Mouse (Mus musculus): ENCODE data around the gene Cryba2.

The Cryba2 gene

DNA sequence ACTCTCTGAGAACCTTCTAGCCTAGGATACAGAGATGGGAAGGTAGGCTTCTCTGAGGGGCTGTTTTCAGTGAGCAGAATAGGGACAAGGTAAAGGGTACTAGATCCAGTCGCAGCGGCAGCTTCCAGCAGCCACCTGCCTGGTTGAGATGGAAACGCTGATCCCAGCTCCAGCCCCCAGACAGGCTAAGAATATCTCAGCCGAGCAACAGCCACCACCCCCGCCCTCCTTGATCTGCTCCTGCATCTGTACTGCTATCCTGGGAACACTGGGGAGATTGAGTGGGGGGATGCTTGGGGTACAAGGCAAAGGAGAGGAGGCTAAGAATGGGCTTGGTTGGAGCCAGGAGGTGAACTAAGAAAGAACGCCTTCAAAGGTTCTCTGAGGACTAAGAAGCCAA, 42.7 kb downstream of the Cryba2 start:
- in situ Hi-C loops (cut with MseI, MboI) = no loop called here

DNA sequence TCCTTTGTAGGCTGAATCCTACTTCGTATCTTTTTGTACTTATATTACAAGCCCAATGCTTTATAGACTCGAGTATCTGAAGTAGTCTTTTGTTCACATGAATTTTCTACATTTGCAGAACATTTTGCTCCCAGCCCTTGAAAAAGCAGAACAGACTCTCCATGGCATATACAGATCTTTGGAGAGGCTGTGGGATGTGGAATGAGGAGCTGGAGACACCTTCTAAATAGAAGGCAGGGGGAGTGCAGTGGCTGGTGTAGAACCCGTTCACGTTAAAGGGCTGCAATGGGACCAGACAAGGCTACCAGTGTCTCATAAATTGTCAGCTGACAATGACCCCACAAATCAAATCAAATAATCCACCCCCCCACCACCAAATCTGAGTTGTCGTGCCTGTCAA, 44.0 kb downstream of the Cryba2 start:
- in situ Hi-C loops (cut with MseI, MboI) = no loop called here

- in situ Hi-C loops (cut with MseI, MboI) = no loop called here
Measured at GRCm38 (mm10) chr1:74846341-74846740, 46.6 kb downstream of the Cryba2 start.

- in situ Hi-C loops (cut with MseI, MboI) = no loop called here
Measured at GRCm38 (mm10) chr1:74843090-74843489, 49.9 kb downstream of the Cryba2 start.
